8 mouse cellular contexts compared by ENCODE assay signal in the genomic region with DNA sequence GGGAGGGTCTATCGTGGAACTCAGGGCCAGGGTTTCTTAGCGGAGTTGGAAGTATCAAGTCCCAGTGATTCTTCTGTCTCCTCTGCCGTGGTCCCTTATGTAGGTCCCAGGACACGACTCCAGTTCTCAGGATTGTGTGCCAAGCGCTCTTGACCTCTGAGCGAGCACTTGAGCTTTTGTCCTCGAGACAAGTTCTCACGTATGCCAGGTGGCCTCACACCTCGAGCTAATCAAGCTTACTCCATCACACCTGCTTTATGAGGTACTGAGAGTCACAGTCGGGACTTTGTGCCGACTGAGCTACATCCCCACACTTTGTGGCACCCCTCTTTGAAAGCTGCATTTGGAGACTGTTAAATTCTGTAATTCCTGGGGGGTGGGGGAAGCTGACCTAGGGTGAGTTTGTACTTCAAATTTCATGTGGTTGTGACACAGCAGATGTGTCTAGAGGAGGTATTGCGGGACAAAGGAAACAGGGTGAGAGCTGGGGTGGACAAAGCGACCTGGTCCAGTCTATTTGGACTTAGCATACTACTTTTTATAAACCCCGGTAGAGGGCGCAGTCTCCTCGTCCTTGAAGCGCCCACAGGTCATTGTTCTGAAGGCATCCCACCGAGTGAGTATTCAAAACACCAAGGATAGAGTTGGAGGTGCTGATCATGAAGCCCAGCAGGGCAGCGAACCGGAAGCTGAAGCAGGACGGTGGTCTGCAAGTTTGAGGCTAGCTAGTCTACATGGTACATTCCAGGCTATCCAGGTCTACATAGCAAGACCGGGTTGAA. TPM values are rescaled to one million over a fixed set of nuclear protein-coding genes. Genes with fewer than 3 reads are reported as not detected.
DNase-seq lines count a peak whose midpoint lies in the region; ATAC-seq lines count a peak whose summit lies in the region.

No protein-coding gene starts in this region.

- no peaks in the 10 kb centered on the region for H3K27me3 ChIP-seq in forebrain, embryonic 13.5 days
- no peaks in the 10 kb centered on the region for H3K27me3 ChIP-seq in hindbrain, embryonic 12.5 days
- no peaks in the 10 kb centered on the region for H3K27me3 ChIP-seq in limb, embryonic 12.5 days
- no peaks in the 10 kb centered on the region for H3K27me3 ChIP-seq in midbrain, embryonic 13.5 days
- H3K27me3 ChIP-seq in stomach, embryonic 14.5 days (ENCODE audit: control insufficient read depth, insufficient read depth, low read length) = no peaks in the 10 kb centered on the region

- peak; percentile 78 for ATAC-seq in forebrain, embryonic 13.5 days
- peak; percentile 81 for ATAC-seq in hindbrain, embryonic 12.5 days (ENCODE audit: low FRiP score)
- peak; percentile 50; the same call in 1 of the 2 replicates for ATAC-seq in limb, embryonic 12.5 days (ENCODE audit: insufficient number of reproducible peaks, insufficient read depth, low FRiP score, low TSS enrichment, low read depth)
- ATAC-seq in midbrain, embryonic 13.5 days = peak; percentile 74
- peak; percentile 51 for ATAC-seq in stomach, embryonic 14.5 days (ENCODE audit: insufficient number of reproducible peaks, insufficient read depth, low FRiP score, low read depth)

- no peak overlapping the region for H3K9ac ChIP-seq in forebrain, embryonic 13.5 days
- no peak overlapping the region for H3K9ac ChIP-seq in hindbrain, embryonic 12.5 days
- H3K9ac ChIP-seq in limb, embryonic 12.5 days (replicated peaks) = no peak overlapping the region
- no peak overlapping the region for H3K9ac ChIP-seq in midbrain, embryonic 13.5 days (replicated peaks)
- H3K9ac ChIP-seq in stomach, embryonic 14.5 days (replicated peaks; ENCODE audit: low read depth, low read length) = no peak overlapping the region

- H3K4me3 ChIP-seq in forebrain, embryonic 13.5 days = no peak overlapping the region
- no peak overlapping the region for H3K4me3 ChIP-seq in hindbrain, embryonic 12.5 days
- no peak overlapping the region for H3K4me3 ChIP-seq in limb, embryonic 12.5 days (replicated peaks)
- no peak overlapping the region for H3K4me3 ChIP-seq in midbrain, embryonic 13.5 days (replicated peaks)
- no peak overlapping the region for H3K4me3 ChIP-seq in stomach, embryonic 14.5 days (ENCODE audit: low read depth, low read length)

- peak; percentile 52 to 62 for DNase-seq in left cerebral cortex, adult 18-20 months (ENCODE audit: low spot score in 2 of 2)
- DNase-seq in left cerebral cortex, adult 8-10 months (ENCODE audit: low spot score in 2 of 2) = no peak
- peak; percentile 71 for DNase-seq in c-Kit-positive CD71-positive TER-119-positive erythroid progenitor cells, embryonic 14.5 days (ENCODE audit: low spot score)

- H3K9me3 ChIP-seq in forebrain, embryonic 13.5 days (replicated peaks) = no peaks in the 10 kb centered on the region
- H3K9me3 ChIP-seq in hindbrain, embryonic 12.5 days (replicated peaks) = no peaks in the 10 kb centered on the region
- no peaks in the 10 kb centered on the region for H3K9me3 ChIP-seq in limb, embryonic 12.5 days
- no peaks in the 10 kb centered on the region for H3K9me3 ChIP-seq in midbrain, embryonic 13.5 days
- no peaks in the 10 kb centered on the region for H3K9me3 ChIP-seq in stomach, embryonic 14.5 days (ENCODE audit: control insufficient read depth, low read depth, low read length)

- no peaks in the 10 kb centered on the region for H3K4me1 ChIP-seq in forebrain, embryonic 13.5 days
- 0 out of 2 replicates have a peak, but pooled peaks cover 3% of the 10 kb centered on the region for H3K4me1 ChIP-seq in hindbrain, embryonic 12.5 days
- H3K4me1 ChIP-seq in limb, embryonic 12.5 days (replicated peaks) = peaks cover 35% of the 10 kb centered on the region
- no peaks in the 10 kb centered on the region for H3K4me1 ChIP-seq in midbrain, embryonic 13.5 days (replicated peaks)
- peaks cover 23% of the 10 kb centered on the region for H3K4me1 ChIP-seq in stomach, embryonic 14.5 days (ENCODE audit: control insufficient read depth, insufficient read depth, low read length)

- WGBS in forebrain, embryonic 13.5 days = 38% methylated on average over 22 of the region's 22 CpGs
- 38% methylated on average over 22 of the region's 22 CpGs for WGBS in hindbrain, embryonic 12.5 days
- WGBS in limb, embryonic 12.5 days = 26% methylated on average over 22 of the region's 22 CpGs
- WGBS in midbrain, embryonic 13.5 days = 40% methylated on average over 22 of the region's 22 CpGs
- WGBS in stomach, embryonic 14.5 days = 31% methylated on average over 22 of the region's 22 CpGs

- H3K4me2 ChIP-seq in forebrain, embryonic 13.5 days = no peak overlapping the region
- H3K4me2 ChIP-seq in hindbrain, embryonic 12.5 days (replicated peaks) = peak overlapping the region; percentile 19; the same call in 1 of the 2 replicates
- peak overlapping the region; percentile 32 for H3K4me2 ChIP-seq in limb, embryonic 12.5 days
- H3K4me2 ChIP-seq in midbrain, embryonic 13.5 days (replicated peaks) = 0 out of 2 replicates have a peak overlapping the region, but pooled peaks have one; percentile 3
- no peak overlapping the region; the same call in 1 of the 2 replicates for H3K4me2 ChIP-seq in stomach, embryonic 14.5 days (replicated peaks; ENCODE audit: low read depth, low read length)

- no peaks in the 10 kb centered on the region for H3K36me3 ChIP-seq in forebrain, embryonic 13.5 days (ENCODE audit: poor library complexity, severe bottlenecking)
- no peaks in the 10 kb centered on the region for H3K36me3 ChIP-seq in hindbrain, embryonic 12.5 days
- no peaks in the 10 kb centered on the region; the same call in 1 of the 2 replicates for H3K36me3 ChIP-seq in limb, embryonic 12.5 days
- H3K36me3 ChIP-seq in midbrain, embryonic 13.5 days = 0 out of 2 replicates have a peak, but pooled peaks cover 2% of the 10 kb centered on the region
- no peaks in the 10 kb centered on the region for H3K36me3 ChIP-seq in stomach, embryonic 14.5 days (ENCODE audit: control insufficient read depth, insufficient read depth, low read length)

- H3K27ac ChIP-seq in forebrain, embryonic 13.5 days = no peak overlapping the region
- H3K27ac ChIP-seq in hindbrain, embryonic 12.5 days = no peak overlapping the region
- peak overlapping the region; percentile 29; the same call in 1 of the 2 replicates for H3K27ac ChIP-seq in limb, embryonic 12.5 days
- no peak overlapping the region for H3K27ac ChIP-seq in midbrain, embryonic 13.5 days
- H3K27ac ChIP-seq in stomach, embryonic 14.5 days (ENCODE audit: low read length) = no peak overlapping the region

RNA-seq across cellular contexts. Expression of a gene that starts 8.2 kb away (rescaled TPM):
- total RNA-seq in left cerebral cortex, adult 18-20 months (2021) = 10 to 100 TPM; 52.2 to 56.4 TPM
- 10 to 100 TPM; 42.9 to 47.1 (median 44.7) TPM for total RNA-seq in left cerebral cortex, adult 8-10 months (2022)
- polyA plus RNA-seq in forebrain, embryonic 13.5 days (2015; fragmentation: Nextera tagmentation; extraction: Ambion mirVana) = 10.3 and 11.3 TPM in 2 replicates
- 16.5 and 16.6 TPM in 2 replicates for polyA plus RNA-seq in hindbrain, embryonic 12.5 days (2016; fragmentation: Nextera tagmentation; extraction: Ambion mirVana)
- polyA plus RNA-seq in limb, embryonic 12.5 days (2016; fragmentation: Nextera tagmentation; extraction: Ambion mirVana) = 20.7 and 22.4 TPM in 2 replicates
- 9.3 and 9.7 TPM in 2 replicates for polyA plus RNA-seq in midbrain, embryonic 13.5 days (2015; fragmentation: Nextera tagmentation; extraction: Ambion mirVana)
- 22.0 TPM in 2 replicates for polyA plus RNA-seq in stomach, embryonic 14.5 days (2014; fragmentation: Nextera tagmentation; extraction: Ambion mirVana)

Comparison
In these comparisons a context has a peak if more than half of its experiments do, and no peak if none do; other contexts are left out.
1. DNase-seq: peak in left cerebral cortex, adult 18-20 months (2 of 2) and c-Kit-positive CD71-positive TER-119-positive erythroid progenitor cells, embryonic 14.5 days (single experiment); none in left cerebral cortex, adult 8-10 months (0 of 2).
2. H3K4me2 ChIP-seq: peak in hindbrain, embryonic 12.5 days (single experiment), limb, embryonic 12.5 days (single experiment) and midbrain, embryonic 13.5 days (single experiment); none in forebrain, embryonic 13.5 days (single experiment) and stomach, embryonic 14.5 days (single experiment).
3. Peak in every context shown above with its lines, with median percentiles within 50 percentile points of each other: ATAC-seq.